Mouse (Mus musculus): ENCODE measurements around the gene Map3k14. TPM values are rescaled to one million over a fixed set of nuclear protein-coding genes. Genes with fewer than 3 reads are reported as not detected.

Map3k14 gene
- polyA plus RNA-seq, 1 experiment from 2014 or later, result 3.8 TPM

GRCm38 (mm10) chr11:103184891-103185290, 82.4 kb downstream of the Map3k14 start:
- no peak overlapping the region for H3K4me2 ChIP-seq (ENCODE audit: low read depth, low read length, severe bottlenecking)
- 26% methylated on average over 2 of the region's 2 CpGs for WGBS
- H3K4me3 ChIP-seq (ENCODE audit: low read depth, low read length), result no peak overlapping the region
- no peak for DNase-seq (ENCODE audit: low spot score)
- H3K36me3 ChIP-seq (ENCODE audit: control insufficient read depth, insufficient read depth, low read length), result no peaks in the 10 kb centered on the region
- H3K9me3 ChIP-seq (ENCODE audit: control insufficient read depth, low read length), result no peaks in the 10 kb centered on the region
- H3K9ac ChIP-seq (ENCODE audit: low read length), result no peak overlapping the region
- no peak overlapping the region for H3K27ac ChIP-seq (ENCODE audit: low read depth, low read length)
- H3K4me1 ChIP-seq (replicated peaks; ENCODE audit: control insufficient read depth, insufficient read depth, low read length), result no peaks in the 10 kb centered on the region
- ATAC-seq (replicated peaks; ENCODE audit: low FRiP score), result no peak
- H3K27me3 ChIP-seq (ENCODE audit: control insufficient read depth, insufficient read depth, low read length), result no peaks in the 10 kb centered on the region

GRCm38 (mm10) chr11:103181911-103182310, 85.4 kb downstream of the Map3k14 start:
- WGBS, result 90% methylated on average over 3 of the region's 3 CpGs
- H3K9me3 ChIP-seq (ENCODE audit: control insufficient read depth, low read length), result no peaks in the 10 kb centered on the region
- H3K27ac ChIP-seq (ENCODE audit: low read depth, low read length), result no peak overlapping the region
- no peaks in the 10 kb centered on the region for H3K4me1 ChIP-seq (replicated peaks; ENCODE audit: control insufficient read depth, insufficient read depth, low read length)
- no peak overlapping the region for H3K9ac ChIP-seq (ENCODE audit: low read length)
- no peaks in the 10 kb centered on the region for H3K36me3 ChIP-seq (ENCODE audit: control insufficient read depth, insufficient read depth, low read length)
- no peak for ATAC-seq (replicated peaks; ENCODE audit: low FRiP score)
- no peak overlapping the region for H3K4me3 ChIP-seq (ENCODE audit: low read depth, low read length)
- DNase-seq (ENCODE audit: low spot score), result peak; percentile 42
- H3K4me2 ChIP-seq (ENCODE audit: low read depth, low read length, severe bottlenecking), result no peak overlapping the region
- H3K27me3 ChIP-seq (ENCODE audit: control insufficient read depth, insufficient read depth, low read length), result no peaks in the 10 kb centered on the region

- no peaks in the 10 kb centered on the region for H3K4me1 ChIP-seq (replicated peaks; ENCODE audit: control insufficient read depth, insufficient read depth, low read length)
- H3K27me3 ChIP-seq (ENCODE audit: control insufficient read depth, insufficient read depth, low read length), result no peaks in the 10 kb centered on the region
- H3K9me3 ChIP-seq (ENCODE audit: control insufficient read depth, low read length), result no peaks in the 10 kb centered on the region
- ATAC-seq (replicated peaks; ENCODE audit: low FRiP score) (no peak), DNase-seq (ENCODE audit: low spot score) (peak; percentile 19)
- H3K9ac ChIP-seq (ENCODE audit: low read length), result no peak overlapping the region
- H3K27ac ChIP-seq (ENCODE audit: low read depth, low read length), result no peak overlapping the region
- no peaks in the 10 kb centered on the region for H3K36me3 ChIP-seq (ENCODE audit: control insufficient read depth, insufficient read depth, low read length)
- WGBS, result 81% methylated on average over 9 of the region's 9 CpGs
- no peak overlapping the region for H3K4me2 ChIP-seq (ENCODE audit: low read depth, low read length, severe bottlenecking)
- no peak overlapping the region for H3K4me3 ChIP-seq (ENCODE audit: low read depth, low read length)
Observed at GRCm38 (mm10) chr11:103181349-103181748, 85.9 kb downstream of the Map3k14 start.

- Histone ChIP-seq H3K9me3 (ENCODE audit: control insufficient read depth, low read length) (no peaks in the 10 kb centered on the region), H3K36me3 (ENCODE audit: control insufficient read depth, insufficient read depth, low read length) (no peaks in the 10 kb centered on the region), H3K4me2 (ENCODE audit: low read depth, low read length, severe bottlenecking) (no peak overlapping the region), H3K9ac (ENCODE audit: low read length) (0 out of 2 replicates have a peak overlapping the region, but pooled peaks have one; percentile 8), H3K4me3 (ENCODE audit: low read depth, low read length) (no peak overlapping the region), H3K4me1 (replicated peaks; ENCODE audit: control insufficient read depth, insufficient read depth, low read length) (no peaks in the 10 kb centered on the region), H3K27me3 (ENCODE audit: control insufficient read depth, insufficient read depth, low read length) (no peaks in the 10 kb centered on the region), H3K27ac (ENCODE audit: low read depth, low read length) (no peak overlapping the region)
- DNase-seq (ENCODE audit: low spot score) (no peak), ATAC-seq (replicated peaks; ENCODE audit: low FRiP score) (no peak)
- WGBS, result 74% methylated on average over 1 of the region's 1 CpGs
Observed at GRCm38 (mm10) chr11:103180426-103180825, 86.8 kb downstream of the Map3k14 start.

GRCm38 (mm10) chr11:103178748-103179147, 88.5 kb downstream of the Map3k14 start:
- Histone ChIP-seq H3K27me3 (ENCODE audit: control insufficient read depth, insufficient read depth, low read length) (no peaks in the 10 kb centered on the region), H3K9me3 (ENCODE audit: control insufficient read depth, low read length) (no peaks in the 10 kb centered on the region), H3K4me1 (replicated peaks; ENCODE audit: control insufficient read depth, insufficient read depth, low read length) (no peaks in the 10 kb centered on the region), H3K27ac (ENCODE audit: low read depth, low read length) (no peak overlapping the region), H3K36me3 (ENCODE audit: control insufficient read depth, insufficient read depth, low read length) (no peaks in the 10 kb centered on the region), H3K9ac (ENCODE audit: low read length) (no peak overlapping the region), H3K4me2 (ENCODE audit: low read depth, low read length, severe bottlenecking) (no peak overlapping the region), H3K4me3 (ENCODE audit: low read depth, low read length) (no peak overlapping the region)
- ATAC-seq (replicated peaks; ENCODE audit: low FRiP score) (no peak), DNase-seq (ENCODE audit: low spot score) (no peak)
- WGBS, result 87% methylated on average over 8 of the region's 8 CpGs

GRCm38 (mm10) chr11:103177815-103178485, 89.3 kb downstream of the Map3k14 start:
- no peak overlapping the region for H3K4me3 ChIP-seq (ENCODE audit: low read depth, low read length)
- H3K9me3 ChIP-seq (ENCODE audit: control insufficient read depth, low read length), result no peaks in the 10 kb centered on the region
- H3K9ac ChIP-seq (ENCODE audit: low read length), result no peak overlapping the region
- no peaks in the 10 kb centered on the region for H3K36me3 ChIP-seq (ENCODE audit: control insufficient read depth, insufficient read depth, low read length)
- WGBS, result 88% methylated on average over 15 of the region's 15 CpGs
- DNase-seq (ENCODE audit: low spot score) (no peak), ATAC-seq (replicated peaks; ENCODE audit: low FRiP score) (no peak)
- no peak overlapping the region for H3K4me2 ChIP-seq (ENCODE audit: low read depth, low read length, severe bottlenecking)
- peaks cover 2% of the 10 kb centered on the region; the same call in 1 of the 2 replicates for H3K27me3 ChIP-seq (ENCODE audit: control insufficient read depth, insufficient read depth, low read length)
- no peaks in the 10 kb centered on the region for H3K4me1 ChIP-seq (replicated peaks; ENCODE audit: control insufficient read depth, insufficient read depth, low read length)
- H3K27ac ChIP-seq (ENCODE audit: low read depth, low read length), result no peak overlapping the region

- DNase-seq (ENCODE audit: low spot score) (no peak), ATAC-seq (replicated peaks; ENCODE audit: low FRiP score) (no peak)
- Histone ChIP-seq H3K4me2 (ENCODE audit: low read depth, low read length, severe bottlenecking) (no peak overlapping the region), H3K36me3 (ENCODE audit: control insufficient read depth, insufficient read depth, low read length) (no peaks in the 10 kb centered on the region), H3K27ac (ENCODE audit: low read depth, low read length) (no peak overlapping the region), H3K27me3 (ENCODE audit: control insufficient read depth, insufficient read depth, low read length) (peaks cover 7% of the 10 kb centered on the region), H3K4me3 (ENCODE audit: low read depth, low read length) (no peak overlapping the region), H3K9me3 (ENCODE audit: control insufficient read depth, low read length) (no peaks in the 10 kb centered on the region), H3K9ac (ENCODE audit: low read length) (no peak overlapping the region), H3K4me1 (replicated peaks; ENCODE audit: control insufficient read depth, insufficient read depth, low read length) (no peaks in the 10 kb centered on the region)
- WGBS, result 86% methylated on average over 5 of the region's 5 CpGs
Observed at GRCm38 (mm10) chr11:103177216-103177615, 90.1 kb downstream of the Map3k14 start.

- H3K27me3 ChIP-seq (ENCODE audit: control insufficient read depth, insufficient read depth, low read length), result peaks cover 14% of the 10 kb centered on the region
- no peaks in the 10 kb centered on the region for H3K36me3 ChIP-seq (ENCODE audit: control insufficient read depth, insufficient read depth, low read length)
- 100% methylated on average over 1 of the region's 1 CpGs for whole genome bisulfite sequencing
- no peak for ATAC-seq (replicated peaks; ENCODE audit: low FRiP score)
- H3K9me3 ChIP-seq (ENCODE audit: control insufficient read depth, low read length), result no peaks in the 10 kb centered on the region
- H3K4me1 ChIP-seq (replicated peaks; ENCODE audit: control insufficient read depth, insufficient read depth, low read length), result no peaks in the 10 kb centered on the region
- no peak for DNase-seq (ENCODE audit: low spot score)
- no peak overlapping the region for H3K4me2 ChIP-seq (ENCODE audit: low read depth, low read length, severe bottlenecking)
- H3K27ac ChIP-seq (ENCODE audit: low read depth, low read length), result no peak overlapping the region
- no peak overlapping the region for H3K4me3 ChIP-seq (ENCODE audit: low read depth, low read length)
- no peak overlapping the region for H3K9ac ChIP-seq (ENCODE audit: low read length)
Observed at GRCm38 (mm10) chr11:103176510-103176909, 90.8 kb downstream of the Map3k14 start.

All from forebrain, embryonic 11.5 days (tissue).